Mouse (Mus musculus): ENCODE measurements at regions not wholly inside any gene's neighbourhood (a gene's known extent, or its start where the extent isn't known, plus 50 kb on each side); places are given as distances from the start of the nearest gene placed in this dataset.

GRCm38 (mm10) chr13:28560081-28560480 lies 302.8 kb downstream of the Gm11361 start:
- Histone ChIP-seq H3K27ac (ENCODE audit: insufficient read depth, low read length) (no peak overlapping the region), H3K4me1 (ENCODE audit: control insufficient read depth, insufficient read depth, low read length) (no peaks in the 10 kb centered on the region), H3K4me3 (ENCODE audit: insufficient read depth, low read length) (no peak overlapping the region)
- TF ChIP-seq CTCF (IDR thresholded peaks at IDR 0.05; ENCODE audit: extremely low read depth, insufficient read depth, low read length) (no peak), POLR2A (IDR thresholded peaks at IDR 0.05; ENCODE audit: extremely low read depth, insufficient read depth, low read length) (no peak)

GRCm38 (mm10) chr13:28557032-28557570 lies 299.8 kb downstream of the Gm11361 start:
- Histone ChIP-seq H3K4me1 (ENCODE audit: control insufficient read depth, insufficient read depth, low read length) (peaks cover 3% of the 10 kb centered on the region), H3K27ac (ENCODE audit: insufficient read depth, low read length) (no peak overlapping the region), H3K4me3 (ENCODE audit: insufficient read depth, low read length) (no peak overlapping the region)
- TF ChIP-seq POLR2A (IDR thresholded peaks at IDR 0.05; ENCODE audit: extremely low read depth, insufficient read depth, low read length) (no peak), CTCF (IDR thresholded peaks at IDR 0.05; ENCODE audit: extremely low read depth, insufficient read depth, low read length) (no peak)

- H3K4me1 ChIP-seq (ENCODE audit: control insufficient read depth, insufficient read depth, low read length) = peaks cover 3% of the 10 kb centered on the region
- H3K27ac ChIP-seq (ENCODE audit: insufficient read depth, low read length) = no peak overlapping the region
- TF ChIP-seq CTCF (IDR thresholded peaks at IDR 0.05; ENCODE audit: extremely low read depth, insufficient read depth, low read length) (no peak), POLR2A (IDR thresholded peaks at IDR 0.05; ENCODE audit: extremely low read depth, insufficient read depth, low read length) (no peak)
- no peak overlapping the region for H3K4me3 ChIP-seq (ENCODE audit: insufficient read depth, low read length)
Observed at GRCm38 (mm10) chr13:28556385-28556938, 299.1 kb downstream of the Gm11361 start.

- TF ChIP-seq CTCF (IDR thresholded peaks at IDR 0.05; ENCODE audit: extremely low read depth, insufficient read depth, low read length) (no peak), POLR2A (IDR thresholded peaks at IDR 0.05; ENCODE audit: extremely low read depth, insufficient read depth, low read length) (no peak)
- no peak overlapping the region for H3K27ac ChIP-seq (ENCODE audit: insufficient read depth, low read length)
- H3K4me1 ChIP-seq (ENCODE audit: control insufficient read depth, insufficient read depth, low read length) = peaks cover 3% of the 10 kb centered on the region
- H3K4me3 ChIP-seq (ENCODE audit: insufficient read depth, low read length) = no peak overlapping the region
Observed at GRCm38 (mm10) chr13:28554143-28554830, 297.0 kb downstream of the Gm11361 start.

GRCm38 (mm10) chr13:28552974-28553750 lies 295.8 kb downstream of the Gm11361 start:
- H3K4me3 ChIP-seq (ENCODE audit: insufficient read depth, low read length) = no peak overlapping the region
- H3K4me1 ChIP-seq (ENCODE audit: control insufficient read depth, insufficient read depth, low read length) = peaks cover 3% of the 10 kb centered on the region
- TF ChIP-seq POLR2A (IDR thresholded peaks at IDR 0.05; ENCODE audit: extremely low read depth, insufficient read depth, low read length) = no peak
- TF ChIP-seq CTCF (IDR thresholded peaks at IDR 0.05; ENCODE audit: extremely low read depth, insufficient read depth, low read length) = no peak
- peak overlapping the region; percentile 74; the same call in 1 of the 2 replicates for H3K27ac ChIP-seq (ENCODE audit: insufficient read depth, low read length)

GRCm38 (mm10) chr13:28551555-28551954 lies 294.2 kb downstream of the Gm11361 start:
- no peak for TF ChIP-seq POLR2A (IDR thresholded peaks at IDR 0.05; ENCODE audit: extremely low read depth, insufficient read depth, low read length)
- TF ChIP-seq CTCF (IDR thresholded peaks at IDR 0.05; ENCODE audit: extremely low read depth, insufficient read depth, low read length) = no peak
- Histone ChIP-seq H3K4me3 (ENCODE audit: insufficient read depth, low read length) (no peak overlapping the region), H3K4me1 (ENCODE audit: control insufficient read depth, insufficient read depth, low read length) (peaks cover 3% of the 10 kb centered on the region), H3K27ac (ENCODE audit: insufficient read depth, low read length) (no peak overlapping the region)

GRCm38 (mm10) chr13:28545797-28546196 lies 288.5 kb downstream of the Gm11361 start:
- Histone ChIP-seq H3K4me3 (ENCODE audit: insufficient read depth, low read length) (no peak overlapping the region), H3K4me1 (ENCODE audit: control insufficient read depth, insufficient read depth, low read length) (no peaks in the 10 kb centered on the region), H3K27ac (ENCODE audit: insufficient read depth, low read length) (no peak overlapping the region)
- TF ChIP-seq POLR2A (IDR thresholded peaks at IDR 0.05; ENCODE audit: extremely low read depth, insufficient read depth, low read length) (no peak), CTCF (IDR thresholded peaks at IDR 0.05; ENCODE audit: extremely low read depth, insufficient read depth, low read length) (no peak)

GRCm38 (mm10) chr13:28545337-28545736 lies 288.0 kb downstream of the Gm11361 start:
- TF ChIP-seq CTCF (IDR thresholded peaks at IDR 0.05; ENCODE audit: extremely low read depth, insufficient read depth, low read length) = no peak
- no peak for TF ChIP-seq POLR2A (IDR thresholded peaks at IDR 0.05; ENCODE audit: extremely low read depth, insufficient read depth, low read length)
- Histone ChIP-seq H3K27ac (ENCODE audit: insufficient read depth, low read length) (no peak overlapping the region), H3K4me3 (ENCODE audit: insufficient read depth, low read length) (no peak overlapping the region), H3K4me1 (ENCODE audit: control insufficient read depth, insufficient read depth, low read length) (no peaks in the 10 kb centered on the region)

- Histone ChIP-seq H3K4me3 (ENCODE audit: insufficient read depth, low read length) (no peak overlapping the region), H3K27ac (ENCODE audit: insufficient read depth, low read length) (no peak overlapping the region), H3K4me1 (ENCODE audit: control insufficient read depth, insufficient read depth, low read length) (no peaks in the 10 kb centered on the region)
- TF ChIP-seq POLR2A (IDR thresholded peaks at IDR 0.05; ENCODE audit: extremely low read depth, insufficient read depth, low read length) (no peak), CTCF (IDR thresholded peaks at IDR 0.05; ENCODE audit: extremely low read depth, insufficient read depth, low read length) (no peak)
Observed at GRCm38 (mm10) chr13:28544819-28545180, 287.5 kb downstream of the Gm11361 start.

Measured in cortical plate, adult 2 months (tissue).